Mouse (Mus musculus): Measurements from ENCODE around the gene St3gal2. TPM values are rescaled to one million over a fixed set of nuclear protein-coding genes. Genes with fewer than 3 reads are reported as not detected.

St3gal2 gene
- polyA plus RNA-seq (2017; shearing (Covaris generic)), result 5.8 TPM

GRCm38 (mm10) chr8:110919341-110920031, at the start of gene St3gal2:
TSS of gene St3gal2 (plus strand) at chr8:110919922.

GRCm38 (mm10) chr8:110901839-110902578, 17.7 kb upstream of the St3gal2 start, which contains the start of gene Fuk:
TSS of gene Fuk (minus strand) at chr8:110902488.

GRCm38 (mm10) chr8:110997547-110998531, 78.1 kb downstream of the St3gal2 start, which contains the start of gene Ddx19a:
TSS of gene Ddx19a (minus strand) at chr8:110997800.

Other genes with a start within 250 kb of the St3gal2 start
- 0.07 TPM for gene Mtss1l, start 198.4 kb upstream of the St3gal2 start, polyA plus RNA-seq (2017; shearing (Covaris generic))
- not detected for gene Il34, start 114.0 kb upstream of the St3gal2 start, polyA plus RNA-seq (2017; shearing (Covaris generic))
- 72.2 TPM for gene Cog4, start 73.3 kb upstream of the St3gal2 start, polyA plus RNA-seq (2017; shearing (Covaris generic))
- 216 TPM for gene Sf3b3, start 73.1 kb upstream of the St3gal2 start, polyA plus RNA-seq (2017; shearing (Covaris generic))
- gene Fuk, start 17.4 kb upstream of the St3gal2 start, polyA plus RNA-seq (2017; shearing (Covaris generic)), result 11.2 TPM
- 23.4 TPM for gene Ddx19a, start 77.9 kb downstream of the St3gal2 start, polyA plus RNA-seq (2017; shearing (Covaris generic))
- gene Ddx19b, start 111.8 kb downstream of the St3gal2 start, polyA plus RNA-seq (2017; shearing (Covaris generic)), result 17.6 TPM
- gene Aars, start 113.2 kb downstream of the St3gal2 start, polyA plus RNA-seq (2017; shearing (Covaris generic)), result 60.3 TPM
- gene Exosc6, start 136.4 kb downstream of the St3gal2 start, polyA plus RNA-seq (2017; shearing (Covaris generic)), result not detected
- gene Clec18a, start 172.5 kb downstream of the St3gal2 start, polyA plus RNA-seq (2017; shearing (Covaris generic)), result not detected
- gene Pdpr, start 174.7 kb downstream of the St3gal2 start, polyA plus RNA-seq (2017; shearing (Covaris generic)), result 15.0 TPM

Data from activated CD4-positive, CD25-positive, alpha-beta regulatory T cell, adult 9 weeks (primary cell).